Mouse (Mus musculus) right cerebral cortex, postnatal 4 days (tissue): ENCODE measurements at regions not wholly inside any gene's neighbourhood (a gene's known extent, or its start where the extent isn't known, plus 50 kb on each side); places are given as distances from the start of the nearest gene placed in this dataset.

Source experiments
- DNase-seq: peaks from one replicate; pipeline ENCODE4 v3.0.0-alpha.2; 2022

GRCm38 (mm10) chr11:19767871-19768270, 156.3 kb upstream of the Spred2 start:
- no peak for DNase-seq

- no peak for DNase-seq
Observed at GRCm38 (mm10) chr11:19768962-19769361, 155.2 kb upstream of the Spred2 start.

GRCm38 (mm10) chr11:19774010-19774409, 150.2 kb upstream of the Spred2 start:
- DNase-seq: no peak

GRCm38 (mm10) chr11:19775741-19776140, 148.4 kb upstream of the Spred2 start:
- no peak for DNase-seq

GRCm38 (mm10) chr11:19776473-19777200, 147.5 kb upstream of the Spred2 start:
- no peak for DNase-seq

- peak; percentile 19 for DNase-seq
Observed at GRCm38 (mm10) chr11:19778191-19778590, 146.0 kb upstream of the Spred2 start.

- no peak for DNase-seq
Observed at GRCm38 (mm10) chr11:19785110-19785509, 139.1 kb upstream of the Spred2 start.

GRCm38 (mm10) chr11:19796950-19797670, 127.1 kb upstream of the Spred2 start:
- no peak for DNase-seq

- no peak for DNase-seq
Observed at GRCm38 (mm10) chr11:19809359-19809758, 114.8 kb upstream of the Spred2 start.

GRCm38 (mm10) chr11:19811271-19811991, 112.7 kb upstream of the Spred2 start:
- no peak for DNase-seq

GRCm38 (mm10) chr11:19811992-19812690, 112.0 kb upstream of the Spred2 start:
- no peak for DNase-seq

GRCm38 (mm10) chr11:19813549-19813948, 110.6 kb upstream of the Spred2 start:
- DNase-seq: no peak

- DNase-seq: no peak
Observed at GRCm38 (mm10) chr11:19822991-19823390, 101.2 kb upstream of the Spred2 start.

GRCm38 (mm10) chr11:19823461-19823895, 100.7 kb upstream of the Spred2 start:
- peak; percentile 75 for DNase-seq

- no peak for DNase-seq
Observed at GRCm38 (mm10) chr11:19826481-19827185, 97.5 kb upstream of the Spred2 start.

GRCm38 (mm10) chr11:19827996-19828395, 96.2 kb upstream of the Spred2 start:
- DNase-seq: no peak

- no peak for DNase-seq
Observed at GRCm38 (mm10) chr11:19828959-19829401, 95.2 kb upstream of the Spred2 start.

- DNase-seq: no peak
Observed at GRCm38 (mm10) chr11:19829564-19830279, 94.5 kb upstream of the Spred2 start.

GRCm38 (mm10) chr11:19830280-19831062, 93.7 kb upstream of the Spred2 start:
- DNase-seq: peak; percentile 96

- no peak for DNase-seq
Observed at GRCm38 (mm10) chr11:19834561-19834960, 89.6 kb upstream of the Spred2 start.
